Mouse (Mus musculus): ENCODE results near the gene Pglyrp2.
A peak's percentile ranks its signal among the peaks of the same experiment; 100 is the strongest.

Pglyrp2 gene

DNA sequence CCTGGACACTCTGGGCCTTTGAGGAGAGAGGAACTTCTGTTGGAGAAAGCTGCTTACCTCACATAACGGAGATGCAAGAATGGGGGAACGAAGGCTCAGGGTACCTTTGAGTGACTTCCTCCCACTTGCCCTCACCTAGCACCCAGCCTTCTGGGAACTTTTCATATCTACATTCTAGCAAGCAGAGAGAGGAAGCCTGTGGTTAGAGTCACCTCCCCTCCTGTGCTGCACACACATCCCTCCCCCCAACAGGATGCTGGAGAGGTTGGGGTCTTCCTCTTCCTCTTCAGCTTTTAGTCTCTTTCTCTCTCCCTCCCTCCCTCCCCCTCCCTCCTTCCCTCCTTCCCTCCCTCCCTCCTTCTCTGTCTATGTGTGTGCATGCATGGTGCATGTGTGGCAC, at the start of gene Pglyrp2:
Gene Pglyrp2 (minus strand): TSS at position 134 of the 400 bp plus-strand sequence.
- no peak for DNase-seq (ENCODE audit: low read depth, low spot score)

DNA sequence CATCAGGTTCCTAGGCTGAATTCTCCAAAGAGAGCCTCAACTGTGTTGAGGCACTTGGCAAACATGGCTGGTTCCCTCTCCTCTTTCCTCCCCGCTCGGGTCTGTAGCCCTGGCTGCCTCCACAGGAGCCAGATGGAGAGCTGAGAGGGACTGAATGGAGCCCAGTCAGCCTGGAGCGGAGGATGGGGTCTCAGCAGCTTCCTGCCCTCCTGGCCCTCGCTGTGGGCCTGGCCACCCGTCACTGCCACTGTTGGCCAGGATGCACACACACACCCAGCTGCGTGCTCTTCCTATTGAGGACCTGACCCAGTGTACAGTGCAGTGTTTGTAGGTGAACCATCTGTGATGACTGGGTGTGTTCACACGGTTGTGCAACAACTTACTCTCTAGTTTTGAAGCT, 48.2 kb upstream of the Pglyrp2 start:
- no peak for DNase-seq (ENCODE audit: low read depth, low spot score)

DNA sequence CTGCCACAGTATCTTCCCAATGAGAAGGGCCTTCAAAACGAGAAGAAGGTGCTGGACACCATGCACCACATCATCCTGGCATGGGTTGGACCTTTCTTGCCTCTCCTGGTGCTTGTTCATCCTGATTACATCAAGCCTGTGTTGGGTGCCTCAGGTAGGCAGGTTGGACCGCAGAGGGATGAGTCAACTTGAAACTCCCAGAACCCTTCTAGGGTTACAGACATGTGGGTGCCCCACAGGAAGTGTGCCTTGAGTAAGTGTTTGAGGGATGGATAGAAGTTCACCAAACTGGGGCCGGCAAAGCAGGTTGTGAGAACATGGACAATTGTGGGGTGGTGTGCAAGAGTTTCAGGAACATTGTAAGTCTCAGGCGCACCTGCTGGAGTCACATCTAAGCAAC, 46.8 kb upstream of the Pglyrp2 start:
- DNase-seq (ENCODE audit: low read depth, low spot score): no peak

DNA sequence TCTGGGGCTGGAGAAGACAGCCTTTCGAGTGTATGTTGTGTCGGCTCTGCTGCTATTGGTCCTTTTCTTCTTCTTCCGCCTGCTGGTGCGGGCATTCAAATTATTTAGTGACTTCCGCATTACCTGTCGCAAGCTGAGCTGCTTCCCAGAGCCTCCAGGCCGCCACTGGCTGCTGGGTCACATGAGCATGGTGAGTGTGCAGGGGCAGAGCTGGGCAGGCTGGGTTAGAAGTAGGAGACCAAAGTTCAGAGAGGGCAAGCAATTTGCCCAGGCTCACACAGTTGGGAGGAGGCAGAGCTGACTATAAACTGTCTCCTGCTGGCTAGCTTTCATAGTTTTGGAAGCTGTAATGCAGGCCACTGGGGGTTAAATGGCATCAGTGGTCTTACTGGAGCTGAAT, 44.5 kb upstream of the Pglyrp2 start:
- no peak for DNase-seq (ENCODE audit: low read depth, low spot score)

DNA sequence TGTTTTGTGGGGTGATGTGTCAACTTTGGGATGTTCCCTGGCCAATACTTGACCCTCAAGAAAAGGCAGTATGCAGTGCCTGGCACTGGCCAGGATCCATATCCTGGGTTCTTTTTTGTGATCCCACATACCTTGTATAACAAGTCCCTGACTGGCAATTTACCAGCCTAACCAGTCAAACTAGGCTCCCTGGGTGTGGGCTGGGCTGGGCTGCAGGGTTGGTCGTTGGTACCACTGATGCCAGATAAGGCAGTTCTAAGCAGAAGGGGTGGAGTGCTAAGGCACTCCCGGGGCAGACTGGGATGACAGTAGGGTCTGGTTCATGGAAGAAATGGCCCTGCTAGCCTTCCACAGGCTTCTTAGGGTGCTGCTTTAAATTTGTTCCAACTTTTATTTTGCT, 31.0 kb upstream of the Pglyrp2 start:
- no peak for DNase-seq (ENCODE audit: low read depth, low spot score)

DNA sequence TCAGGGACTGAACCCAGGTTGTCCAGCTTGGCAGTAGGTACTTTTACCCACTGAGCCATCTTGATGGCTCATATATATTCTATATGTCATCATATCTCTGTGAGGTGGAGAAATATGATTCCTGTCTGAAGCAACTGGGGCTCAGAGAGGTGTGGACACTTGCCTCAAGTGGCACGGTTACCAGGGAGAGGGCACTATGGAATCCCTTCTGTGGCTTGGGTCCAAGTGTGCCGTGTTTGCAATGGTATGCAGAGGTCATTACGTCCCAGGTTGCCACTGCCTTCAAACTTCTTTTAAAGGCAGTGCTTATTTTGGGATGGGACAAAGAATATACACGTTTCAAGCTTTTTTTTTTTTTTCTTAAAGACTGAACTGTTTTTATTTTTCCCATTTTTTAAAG, 30.2 kb upstream of the Pglyrp2 start:
- no peak for DNase-seq (ENCODE audit: low read depth, low spot score)

DNA sequence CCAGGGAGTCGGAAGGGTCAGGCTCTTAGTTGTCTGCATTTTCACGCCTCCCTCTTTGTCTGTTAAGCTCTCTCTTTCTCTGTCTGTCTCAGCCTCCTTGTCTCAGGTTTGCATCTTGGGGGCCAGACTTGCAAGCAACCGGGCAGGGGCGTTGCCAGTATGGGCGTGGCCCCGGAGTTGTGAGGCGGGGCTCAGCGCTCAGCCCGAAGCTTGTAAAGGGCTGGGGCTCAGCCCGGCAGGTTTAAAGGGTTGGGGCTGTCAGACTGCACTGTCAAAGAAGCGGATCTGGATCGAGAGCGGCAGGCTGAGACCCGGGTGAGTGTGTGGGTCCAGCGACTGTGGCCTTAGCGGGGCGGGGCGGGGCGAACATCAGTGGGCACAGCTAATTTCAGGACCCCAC, 28.5 kb upstream of the Pglyrp2 start, which contains the start of gene Cyp4f39:
Gene Cyp4f39 (plus strand): TSS at position 242 of the 400 bp plus-strand sequence.
- no peak for DNase-seq (ENCODE audit: low read depth, low spot score)

DNA sequence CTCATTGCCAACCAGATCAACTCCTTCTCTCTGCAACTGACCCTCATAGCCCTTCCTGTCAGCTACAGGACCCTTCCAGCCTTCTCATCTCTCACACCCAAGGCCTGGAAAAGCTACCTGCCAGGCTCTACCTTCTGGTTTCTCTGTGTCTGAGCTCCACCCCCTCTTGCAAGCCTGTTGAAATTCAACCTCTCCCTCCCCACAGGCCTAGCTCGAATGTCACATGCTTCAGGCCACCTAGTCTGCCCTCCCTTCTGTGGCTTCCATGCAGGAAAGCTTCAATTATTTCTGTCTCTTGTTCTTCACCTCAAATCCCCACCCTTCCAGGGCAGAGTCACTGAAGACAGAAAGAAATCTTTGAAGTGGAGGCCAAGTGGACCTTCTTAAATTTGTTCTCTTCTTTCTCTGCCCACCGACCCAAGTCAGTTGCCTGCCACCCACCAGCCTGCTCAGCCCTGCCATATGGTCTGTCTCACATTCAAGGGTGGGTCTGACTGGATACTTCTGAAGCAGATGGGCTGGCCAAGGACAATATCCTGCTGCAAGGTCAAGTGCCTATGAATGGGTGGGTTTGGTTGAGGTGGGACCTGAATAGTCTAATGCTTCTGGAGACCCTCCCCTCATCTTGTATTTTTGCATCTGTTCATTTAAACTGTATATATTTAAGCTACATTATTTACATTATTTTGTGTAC, 27.0 kb upstream of the Pglyrp2 start:
- DNase-seq (ENCODE audit: low read depth, low spot score): no peak

DNA sequence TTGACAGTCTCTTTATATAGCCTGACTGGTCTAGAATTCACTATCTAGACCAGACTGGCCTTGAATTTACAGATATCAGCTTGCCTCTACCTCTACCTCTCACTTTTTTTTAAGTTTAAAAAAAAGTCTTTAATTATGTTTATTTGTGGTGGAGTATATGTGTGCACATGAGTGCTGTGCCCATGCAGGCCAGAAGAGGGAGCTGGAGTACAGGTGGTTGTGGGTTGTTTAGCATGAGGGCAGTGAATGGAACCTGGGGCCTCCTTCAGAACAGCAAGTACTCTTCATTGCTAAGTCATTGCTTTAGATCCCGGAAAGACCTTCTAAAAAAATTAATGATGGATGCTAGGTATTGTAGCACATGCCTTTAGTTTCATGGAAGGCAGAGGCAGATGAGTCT, 25.1 kb upstream of the Pglyrp2 start:
- DNase-seq (ENCODE audit: low read depth, low spot score): no peak

DNA sequence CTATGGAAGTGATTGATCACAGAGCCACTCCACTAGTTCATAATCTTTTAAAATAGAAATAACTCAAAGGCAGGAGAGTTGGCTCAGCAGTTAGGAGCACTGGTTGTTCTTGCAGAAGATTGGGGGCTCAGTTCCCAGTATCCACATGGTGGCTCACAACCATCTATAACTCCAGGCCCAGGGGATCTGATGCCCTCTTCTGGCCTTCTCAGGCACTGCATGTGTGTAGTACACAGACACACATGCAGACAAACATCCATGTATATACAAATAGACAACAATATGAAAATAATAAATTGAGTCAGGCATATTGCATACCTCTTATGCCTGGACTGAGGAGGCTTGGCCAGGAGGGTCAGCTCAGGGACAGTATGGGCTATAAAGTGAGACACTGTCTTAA, 23.2 kb upstream of the Pglyrp2 start:
- DNase-seq (ENCODE audit: low read depth, low spot score): no peak

DNA sequence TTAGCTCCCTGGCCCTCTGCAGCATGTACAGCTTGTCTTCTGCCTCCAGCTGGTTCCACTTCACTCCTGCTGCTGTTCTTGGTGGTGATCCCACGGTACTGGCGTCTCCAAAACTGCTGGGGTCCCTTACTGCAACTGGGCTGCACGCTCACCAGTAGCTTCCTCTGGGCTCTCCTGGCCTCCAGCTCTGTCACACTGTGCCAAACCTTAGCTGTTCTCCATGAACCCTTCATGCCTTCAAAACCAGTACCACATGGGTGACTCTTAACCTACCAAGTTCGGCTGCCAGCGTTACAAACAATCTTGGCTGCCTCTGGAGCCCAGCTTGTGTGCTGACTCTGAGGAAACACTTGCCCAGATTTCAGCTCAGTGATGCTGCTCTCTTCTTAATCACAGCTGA, 21.0 kb upstream of the Pglyrp2 start:
- no peak for DNase-seq (ENCODE audit: low read depth, low spot score)

DNA sequence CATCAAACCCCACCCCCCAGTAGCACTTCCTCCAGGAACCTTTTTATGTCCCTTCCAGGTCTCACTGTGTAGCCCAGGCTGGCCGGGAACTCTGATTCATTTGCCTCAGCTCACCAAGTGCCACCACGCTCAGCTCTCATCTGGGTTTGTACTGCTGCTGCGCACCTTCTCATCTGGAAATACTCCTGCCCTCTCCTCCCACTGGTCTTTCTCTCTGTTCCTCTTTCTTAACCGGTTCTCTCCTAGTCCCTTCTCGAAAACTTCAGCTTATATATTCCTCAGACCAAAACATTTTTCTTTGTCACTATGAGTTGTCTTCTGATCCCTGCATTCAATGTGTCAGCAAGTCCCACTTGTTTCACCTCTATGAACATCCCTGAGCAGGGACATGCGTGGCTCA, 19.3 kb upstream of the Pglyrp2 start:
- no peak for DNase-seq (ENCODE audit: low read depth, low spot score)

DNA sequence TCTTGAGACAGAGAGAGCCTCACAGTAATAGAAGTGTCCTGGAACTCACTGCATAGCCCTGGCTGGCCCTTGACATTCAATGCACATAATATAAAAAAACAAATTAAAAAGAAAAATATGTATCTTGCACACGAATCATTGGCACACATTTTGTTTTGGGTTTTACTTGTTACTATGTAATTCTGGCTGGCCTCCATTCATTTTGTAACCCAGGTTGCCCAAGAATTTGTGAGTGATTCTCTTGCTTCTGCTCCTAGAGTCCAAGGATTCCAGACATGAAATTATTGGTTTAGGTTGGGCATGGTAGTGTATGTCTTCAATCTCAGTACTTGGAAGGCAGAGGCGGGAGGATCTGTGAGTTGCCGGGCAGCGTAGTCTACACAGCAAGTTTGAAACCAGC, 13.1 kb upstream of the Pglyrp2 start:
- DNase-seq (ENCODE audit: low read depth, low spot score): no peak

DNA sequence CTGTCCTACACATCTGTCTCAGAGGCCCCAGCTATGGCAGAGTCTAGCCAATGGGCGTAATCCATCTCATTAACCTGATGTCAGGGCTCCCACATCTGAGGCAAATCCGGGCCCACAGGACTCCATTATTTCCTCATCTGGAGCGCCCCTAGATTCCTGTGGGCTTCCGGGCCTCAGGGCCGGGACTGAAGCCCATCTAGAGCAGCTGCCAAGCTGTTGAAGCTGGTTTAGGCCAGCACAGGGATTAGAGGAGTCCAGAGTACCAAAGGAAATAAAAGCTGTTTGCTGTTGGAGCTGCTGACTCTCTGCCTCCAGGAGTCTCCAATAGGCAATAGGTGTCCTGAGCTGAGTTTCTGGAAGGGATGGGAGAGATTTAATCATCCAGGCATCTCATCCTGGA, 11.2 kb upstream of the Pglyrp2 start:
- DNase-seq (ENCODE audit: low read depth, low spot score): no peak

DNA sequence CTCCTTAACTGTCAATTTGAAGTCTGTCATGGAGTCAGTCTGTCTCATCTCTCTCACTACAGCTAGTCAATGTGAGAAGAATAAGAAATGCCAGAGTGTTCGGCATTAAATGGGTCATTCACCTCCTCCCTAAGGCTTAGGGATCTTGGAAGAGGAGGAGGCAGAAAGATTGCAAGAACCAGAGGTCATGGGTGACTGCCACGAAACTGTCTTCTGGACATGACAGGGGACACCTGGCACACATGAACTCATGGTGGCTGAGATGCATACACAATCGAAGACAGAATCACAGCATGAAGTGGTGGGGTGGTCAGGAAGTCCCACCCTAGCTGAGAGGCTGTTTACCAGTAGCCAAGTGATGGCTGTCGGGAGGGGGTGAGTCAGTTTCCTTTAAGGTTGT, 10.4 kb upstream of the Pglyrp2 start:
- no peak for DNase-seq (ENCODE audit: low read depth, low spot score)

DNA sequence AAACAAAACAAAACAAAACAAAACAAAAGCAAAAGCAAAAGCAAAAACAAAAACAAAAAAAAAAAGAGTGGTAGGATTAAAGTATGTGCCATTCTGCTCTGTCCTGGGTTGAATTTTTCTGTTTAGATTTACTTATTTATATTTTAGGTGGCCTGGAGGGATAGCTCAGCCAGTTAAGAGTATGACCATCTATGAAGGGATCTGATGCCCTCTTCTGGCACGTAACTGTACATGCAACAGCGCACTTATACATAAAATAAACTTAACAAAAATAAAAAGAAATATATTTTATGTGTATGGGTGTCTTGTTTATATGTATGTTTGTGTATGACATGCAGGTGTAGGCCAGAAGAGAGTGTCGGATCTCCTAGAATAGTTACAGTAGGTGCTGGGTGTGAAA, 8.0 kb upstream of the Pglyrp2 start:
- DNase-seq (ENCODE audit: low read depth, low spot score): peak; percentile 2

DNA sequence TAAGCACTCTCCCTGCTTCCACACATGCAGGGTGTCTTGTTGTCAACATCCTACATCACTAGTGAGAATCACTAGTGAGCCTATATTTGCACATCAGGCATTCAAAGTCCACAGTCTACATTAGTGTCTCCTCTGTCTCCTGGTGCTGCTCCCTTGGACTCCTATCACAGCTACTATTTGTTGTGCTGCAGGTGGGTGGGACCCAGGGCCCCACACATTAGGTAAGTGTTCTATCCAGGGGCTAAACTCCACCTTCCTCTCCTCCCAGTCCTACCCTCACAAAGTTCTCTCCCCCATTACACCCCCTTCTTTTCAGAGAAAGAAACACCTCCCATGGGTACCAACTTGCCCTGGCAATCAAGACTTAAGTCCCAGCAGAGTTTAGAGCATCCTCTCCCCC, 2.6 kb upstream of the Pglyrp2 start:
- DNase-seq (ENCODE audit: low read depth, low spot score): no peak

DNA sequence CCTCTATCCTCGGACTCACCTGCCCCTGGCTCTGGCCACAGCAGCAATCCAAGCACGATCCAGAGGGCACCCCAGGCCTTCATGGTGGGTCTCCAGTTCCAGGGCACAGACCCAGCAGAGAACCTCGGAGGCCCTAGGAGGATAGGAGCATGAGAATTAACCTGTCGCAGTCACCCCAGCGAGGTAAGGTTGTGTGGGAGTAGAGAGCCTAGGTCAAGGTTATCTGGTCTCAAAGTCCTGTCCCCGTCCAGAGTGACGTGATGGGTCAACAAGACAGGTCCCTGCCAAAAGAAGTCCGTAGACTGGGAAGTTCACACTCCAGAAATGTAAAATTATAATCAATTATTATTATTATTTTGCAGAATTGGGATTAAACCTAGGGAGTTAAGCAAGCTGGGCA, 3.2 kb downstream of the Pglyrp2 start:
- no peak for DNase-seq (ENCODE audit: low read depth, low spot score)

DNA sequence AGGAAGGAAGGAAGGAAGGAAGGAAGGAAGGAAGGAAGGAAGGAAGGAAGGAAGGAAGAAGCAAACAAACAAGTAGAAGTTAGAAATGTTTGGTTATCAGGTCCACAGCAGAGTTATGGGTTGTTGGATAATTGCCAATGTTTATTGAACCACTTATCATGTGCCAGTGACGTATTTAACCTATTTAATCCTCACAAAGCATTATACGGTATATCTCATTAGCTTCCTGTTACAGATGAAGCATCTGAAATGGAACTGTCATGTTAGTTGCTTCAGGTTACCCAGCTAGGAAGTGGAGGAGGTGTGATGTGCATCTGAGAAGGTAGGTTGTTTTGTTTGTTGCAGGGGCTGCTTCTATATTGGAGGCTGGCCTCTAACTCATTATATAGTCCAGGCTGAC, 4.0 kb downstream of the Pglyrp2 start:
- DNase-seq (ENCODE audit: low read depth, low spot score): no peak

DNA sequence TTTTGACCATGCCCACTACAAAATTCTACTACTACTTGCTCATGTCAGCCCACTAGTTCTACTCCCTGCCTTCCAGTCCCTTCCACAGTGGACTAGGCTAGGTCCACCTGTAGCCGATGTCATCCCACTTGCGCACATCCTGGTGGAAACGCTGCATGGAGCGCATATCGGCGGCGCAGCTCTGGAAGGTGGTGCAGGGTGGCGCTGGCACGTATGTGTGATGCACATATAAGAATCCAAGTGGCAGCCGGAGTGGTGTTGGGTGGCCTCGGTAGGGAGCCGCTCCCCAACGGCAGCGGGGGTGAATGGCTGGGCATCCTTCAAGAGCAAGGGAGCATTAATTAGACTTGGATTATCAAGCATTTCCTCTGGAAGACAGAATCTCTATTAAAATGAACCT, 7.2 kb downstream of the Pglyrp2 start:
- DNase-seq (ENCODE audit: low read depth, low spot score): no peak

DNA sequence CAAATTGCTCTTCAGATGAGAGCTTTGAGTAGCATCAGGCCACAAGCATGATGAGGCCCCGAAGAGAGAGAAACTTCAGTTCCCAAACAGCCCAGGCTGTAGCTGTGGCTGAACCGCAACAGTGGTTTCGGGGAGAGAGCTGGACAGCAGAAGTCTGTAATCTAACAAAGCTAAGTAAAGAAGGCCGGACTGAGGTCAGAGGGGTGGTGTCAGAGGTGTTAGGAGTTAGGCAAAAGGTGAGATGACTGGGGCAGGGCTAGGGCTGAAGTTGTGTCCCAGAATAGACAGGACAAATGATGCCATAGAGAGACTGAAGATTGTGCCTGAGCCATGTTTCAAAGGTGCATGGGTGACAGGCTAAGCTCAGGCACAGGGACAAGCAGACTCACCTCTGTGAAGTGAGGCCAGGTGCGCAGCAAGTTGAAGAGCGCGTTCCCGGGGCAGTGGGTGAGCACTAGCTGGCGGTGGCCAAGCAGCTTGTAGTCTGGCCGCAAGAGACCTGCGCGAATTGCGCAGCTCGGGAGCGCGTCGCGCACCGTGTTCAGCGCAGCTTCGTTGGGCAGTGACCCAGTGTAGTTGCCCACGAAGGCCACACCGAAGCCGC, 8.4 kb downstream of the Pglyrp2 start:
- no peak for DNase-seq (ENCODE audit: low read depth, low spot score)

DNA sequence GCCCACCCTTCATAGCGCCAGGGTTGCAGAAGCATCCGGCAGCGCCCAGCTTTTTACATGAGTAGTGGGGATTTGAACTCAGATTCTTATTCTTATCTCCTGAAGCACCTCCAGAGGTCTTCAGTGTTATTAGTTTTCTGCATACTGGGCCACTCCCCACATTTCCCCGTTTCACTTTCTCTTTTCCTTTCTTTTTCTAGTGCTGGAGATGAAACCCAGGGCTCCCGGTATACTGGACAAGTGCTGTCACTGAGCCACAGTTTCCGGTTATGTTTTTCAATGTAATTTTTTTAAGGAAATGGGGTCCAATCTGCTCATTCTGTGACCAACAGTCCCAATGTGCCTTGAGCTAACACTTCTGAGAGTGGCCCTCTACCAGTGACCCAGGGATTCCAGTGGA, 12.1 kb downstream of the Pglyrp2 start:
- no peak for DNase-seq (ENCODE audit: low read depth, low spot score)

DNA sequence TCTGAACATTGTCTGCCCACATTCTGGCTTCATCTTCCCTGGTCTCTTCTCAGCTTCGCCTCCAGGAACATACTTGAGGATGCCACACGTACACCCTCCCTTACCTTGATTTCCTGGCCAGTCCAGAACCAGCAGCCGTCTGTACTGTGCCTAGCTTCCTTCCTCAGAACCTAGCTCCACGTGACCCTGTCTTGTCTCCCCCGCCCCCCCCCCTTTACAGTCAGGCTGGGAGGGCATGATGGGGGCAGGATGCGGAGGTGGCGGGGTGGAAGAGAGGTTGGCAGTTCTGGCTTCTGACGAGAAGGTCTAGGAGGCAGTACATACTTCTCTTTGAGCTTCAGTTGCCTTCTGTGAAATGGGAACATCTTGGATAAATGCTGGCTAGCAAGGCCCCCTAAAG, 20.6 kb downstream of the Pglyrp2 start, which contains the start of gene Rasal3:
Gene Rasal3 (minus strand): TSS at position 167 of the 400 bp plus-strand sequence.
- DNase-seq (ENCODE audit: low read depth, low spot score): no peak

DNA sequence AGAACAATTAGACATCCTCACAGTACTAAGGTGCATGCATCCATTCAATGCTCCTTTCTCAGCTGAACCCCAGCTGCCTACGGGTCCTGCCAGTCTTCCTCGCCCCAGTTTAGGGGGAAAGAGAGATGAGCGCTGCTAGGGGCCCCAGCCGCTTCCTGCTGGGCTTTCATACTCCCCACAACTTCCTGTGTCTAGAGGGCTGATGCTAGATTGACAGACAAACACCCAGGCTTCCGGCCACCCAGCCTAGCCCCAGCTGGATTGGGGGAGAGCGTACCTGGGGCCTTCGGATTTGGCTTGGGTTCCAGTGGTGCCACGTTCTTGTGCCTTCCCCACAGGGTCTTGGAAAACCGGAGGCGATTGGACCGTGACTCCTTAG, 21.2 kb downstream of the Pglyrp2 start:
- DNase-seq (ENCODE audit: low read depth, low spot score): no peak

All from telencephalon, adult 2 months (tissue).